Mouse (Mus musculus) urinary bladder, adult 2 months (tissue): ENCODE results near the gene Syt3. TPM values are rescaled to one million over a fixed set of nuclear protein-coding genes. Genes with fewer than 3 reads are reported as not detected.

Experiments
- DNase-seq: peaks from one replicate; pipeline ENCODE4 v3.0.0; 2022; ENCODE audit warnings: low spot score
- polyA plus RNA-seq: library from polyadenylated mRNA; depleted of rRNA; stranded (reverse); fragments of >200 nt; gene quantifications from 2 replicates; pipeline ENCODE4 v1.2.3, GENCODE M21; 2012

Syt3 gene
- polyA plus RNA-seq, 1 experiment = 4.1 TPM

DNA sequence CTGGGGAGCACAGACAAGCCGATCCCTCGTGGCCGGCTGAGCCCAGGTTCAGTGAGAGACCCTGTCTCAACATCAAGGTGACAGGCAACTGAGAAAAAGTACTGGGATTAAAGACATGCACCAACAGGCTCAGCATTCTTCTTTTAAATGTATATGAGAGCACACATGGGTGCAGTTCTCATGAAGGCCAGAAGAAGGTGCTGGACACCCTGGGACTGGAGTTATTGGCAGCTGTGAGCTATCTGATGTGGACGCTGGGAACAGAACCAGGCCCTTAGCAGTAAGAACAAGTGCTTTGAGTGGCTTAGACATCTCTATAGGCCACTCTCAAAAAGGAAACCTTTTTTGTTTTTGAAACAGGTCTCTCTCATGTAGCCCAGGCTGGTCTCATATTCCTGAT is 27.2 kb downstream of the Syt3 start:
- DNase-seq = no peak

DNA sequence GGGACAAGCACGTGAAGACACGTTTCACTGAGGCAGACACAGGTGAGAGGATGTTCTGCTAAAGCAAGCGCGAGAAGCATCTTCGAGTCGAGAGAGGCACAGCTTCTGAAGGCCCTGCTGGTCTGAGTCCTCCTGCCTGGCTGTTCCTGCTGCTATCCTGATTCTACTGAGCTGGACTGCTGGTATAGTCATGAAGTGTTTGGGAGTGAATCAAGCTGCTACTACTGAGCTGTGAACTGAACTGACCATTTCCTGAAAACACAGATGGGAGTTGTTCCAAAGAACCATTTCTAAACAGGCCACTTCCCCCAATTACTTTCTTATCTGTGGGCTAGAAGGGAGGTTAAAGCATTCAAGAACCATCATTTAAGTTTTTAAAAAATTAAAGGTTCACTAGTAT is 29.4 kb downstream of the Syt3 start:
- DNase-seq = no peak

DNA sequence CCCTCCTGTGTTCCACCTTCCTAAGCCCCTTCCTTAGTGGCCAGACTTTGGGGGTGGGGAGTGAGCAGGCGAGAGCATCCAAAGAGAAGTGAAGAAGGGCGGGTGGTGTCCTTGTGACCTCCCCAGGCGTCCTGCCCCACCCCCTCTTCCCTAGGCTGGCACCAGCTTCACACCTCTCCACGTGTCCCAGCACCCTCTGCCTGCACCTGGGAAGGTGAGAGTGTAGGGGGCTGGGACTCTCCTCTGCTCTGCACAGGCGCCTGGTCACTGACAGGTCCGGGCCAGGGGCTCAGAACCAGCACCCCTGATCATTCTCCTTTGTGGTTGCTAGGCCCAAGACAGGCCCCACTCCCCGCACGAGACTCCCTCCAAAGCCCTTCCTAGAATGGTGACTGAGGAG is 43.8 kb downstream of the Syt3 start:
- DNase-seq = no peak

DNA sequence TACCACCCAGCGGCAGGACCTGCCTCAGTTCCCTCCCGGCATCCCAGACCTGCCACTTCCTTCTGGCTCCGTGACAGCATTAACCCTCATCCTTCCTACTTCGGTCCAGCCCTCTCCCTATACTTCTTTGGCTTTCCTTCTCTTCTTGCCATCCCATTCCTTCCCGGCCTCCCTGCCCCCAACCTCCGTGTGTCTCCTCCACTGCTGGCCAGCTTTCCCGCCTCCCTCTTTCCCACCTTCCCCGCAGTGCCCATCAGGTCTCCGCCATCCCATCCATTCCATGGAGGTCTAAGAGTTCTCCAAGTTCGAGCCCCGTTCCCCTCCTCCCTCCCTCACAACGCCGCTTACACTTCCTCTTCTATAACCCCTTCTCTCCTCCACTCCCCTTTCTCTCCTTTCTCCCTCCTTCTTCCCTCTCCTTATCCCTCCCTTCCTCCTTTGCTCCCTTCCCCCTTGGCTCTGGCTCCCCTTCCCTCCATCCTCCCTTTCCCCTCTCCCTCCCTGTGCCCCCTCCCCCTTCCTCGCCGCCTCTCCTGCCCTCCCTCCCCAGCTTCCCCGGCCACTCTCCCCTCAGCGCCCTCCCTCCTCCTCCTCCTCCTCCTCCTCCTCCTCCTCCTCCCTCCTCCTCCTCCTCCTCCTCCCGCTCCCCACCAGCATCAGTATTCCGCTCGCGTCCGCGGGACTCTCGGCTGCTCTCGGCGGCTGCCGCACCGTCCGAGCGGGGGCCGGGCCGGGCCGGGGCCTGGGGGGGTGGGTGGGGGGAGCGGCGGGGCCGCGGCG is 44.5 kb downstream of the Syt3 start:
- no peak for DNase-seq

DNA sequence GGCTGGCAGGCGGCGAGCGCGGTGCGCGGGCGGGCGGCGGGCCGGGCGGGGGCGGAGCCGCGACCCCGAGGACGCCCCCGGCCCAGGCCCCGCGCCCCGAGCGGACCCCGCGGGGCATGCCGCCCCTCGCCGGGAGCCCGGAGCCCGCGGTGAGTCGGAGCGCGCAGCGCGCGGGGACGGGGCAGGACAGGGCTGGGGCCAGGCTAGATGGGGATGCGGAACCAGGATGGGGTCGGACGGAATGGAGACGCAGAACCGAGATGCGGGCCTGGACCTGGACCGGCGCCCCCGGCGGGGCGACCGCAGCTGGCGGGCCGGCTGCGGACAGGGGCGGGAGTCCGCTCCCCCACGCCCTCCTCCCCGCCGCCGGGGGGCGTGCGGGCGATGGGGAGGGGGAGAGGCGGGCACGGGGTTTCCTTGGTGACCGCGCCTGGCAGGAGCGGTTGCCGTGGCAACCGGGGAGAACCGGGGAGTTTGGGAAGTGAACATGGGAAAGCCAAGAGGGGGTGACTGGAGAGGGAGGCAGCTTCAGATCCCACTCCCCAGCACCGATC is 45.1 kb downstream of the Syt3 start, which contains the start of gene Lrrc4b:
Gene Lrrc4b (plus strand): TSS at position 51 of the 554 bp plus-strand sequence.
- DNase-seq = no peak

DNA sequence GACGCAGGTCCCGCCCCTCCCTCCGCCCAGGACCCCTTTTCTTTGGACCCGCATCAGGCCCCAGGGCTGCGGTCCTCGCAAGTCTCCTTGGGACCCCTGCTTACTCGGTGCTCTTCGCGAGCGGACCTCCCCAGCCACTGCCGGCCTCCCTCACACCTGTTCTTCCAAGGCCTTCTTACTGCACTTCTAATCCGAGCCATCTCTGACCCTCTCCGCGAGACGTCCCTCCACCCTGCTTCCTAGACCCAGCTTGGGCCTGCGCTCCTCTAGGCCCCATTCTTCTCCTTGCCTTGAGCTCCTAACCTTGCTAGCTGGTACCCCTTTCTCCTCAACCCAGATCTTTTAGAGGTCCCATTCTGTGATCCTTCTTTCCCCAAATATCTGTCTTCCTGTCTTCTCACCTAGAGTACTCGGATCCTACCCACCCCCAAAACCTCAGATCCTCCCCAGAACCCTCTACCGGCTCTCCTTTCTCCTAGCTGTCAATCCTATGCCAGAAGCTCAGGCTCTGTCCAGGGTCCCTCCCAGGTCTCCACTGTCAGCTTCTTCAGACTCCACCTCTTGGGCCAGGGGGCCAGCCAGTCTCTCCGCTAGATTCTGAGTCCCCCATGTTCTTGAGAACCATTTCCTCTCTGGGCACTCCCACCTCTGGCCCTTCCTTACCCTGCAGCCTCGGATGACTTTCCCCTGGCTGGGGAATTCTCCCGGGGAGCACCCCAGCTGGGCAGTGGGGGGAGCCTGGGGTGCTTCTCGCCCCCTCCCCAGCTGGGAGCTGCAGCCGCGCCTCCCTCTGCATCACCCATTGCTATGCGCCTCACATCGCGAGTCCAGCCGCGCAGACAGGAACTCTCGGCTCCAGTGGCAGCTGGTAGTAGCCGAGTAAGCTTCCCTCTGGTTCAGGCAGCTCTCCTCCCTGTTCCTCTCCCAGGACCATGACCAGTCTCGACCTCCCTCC is 45.9 kb downstream of the Syt3 start:
- DNase-seq = no peak

DNA sequence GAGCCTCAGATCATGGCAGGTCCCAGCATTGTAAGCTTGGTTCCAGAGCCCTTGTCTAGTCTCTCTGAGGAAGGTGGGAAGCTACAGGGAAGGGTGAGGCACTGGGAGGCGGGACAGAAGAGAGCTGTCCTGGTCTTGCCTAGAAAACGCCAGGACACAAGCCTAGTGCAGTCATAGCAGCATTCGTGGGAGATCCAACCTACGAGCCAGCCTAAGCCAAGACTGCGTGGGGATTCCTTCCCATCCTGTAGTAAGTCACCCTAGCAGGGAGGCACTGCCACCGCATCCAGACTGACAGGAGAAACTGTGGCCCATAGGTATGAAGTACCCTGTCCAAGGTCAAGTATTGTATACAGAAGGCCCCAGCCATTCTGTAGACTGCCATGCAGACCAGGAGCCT is 48.6 kb downstream of the Syt3 start:
- DNase-seq = no peak

DNA sequence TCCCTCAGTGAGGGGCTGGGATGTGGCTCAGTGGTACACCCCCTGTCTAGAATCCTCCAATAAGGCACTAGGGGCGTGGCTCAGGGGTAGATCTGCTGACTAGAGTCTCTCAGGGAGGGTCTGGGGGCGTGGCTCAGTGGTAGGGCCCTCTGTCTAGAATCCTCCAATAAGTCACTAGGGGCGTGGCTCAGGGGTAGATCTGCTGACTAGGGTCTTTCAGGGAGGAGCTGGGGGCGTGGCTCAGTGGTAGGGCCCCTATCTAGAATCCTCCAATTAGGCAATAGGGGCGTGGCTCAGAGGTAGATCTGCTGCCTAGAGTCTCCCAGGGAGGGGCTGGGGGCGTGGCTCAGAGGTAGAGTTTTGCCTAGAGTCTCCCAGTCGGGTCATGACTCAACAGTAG is 49.5 kb downstream of the Syt3 start:
- no peak for DNase-seq

DNA sequence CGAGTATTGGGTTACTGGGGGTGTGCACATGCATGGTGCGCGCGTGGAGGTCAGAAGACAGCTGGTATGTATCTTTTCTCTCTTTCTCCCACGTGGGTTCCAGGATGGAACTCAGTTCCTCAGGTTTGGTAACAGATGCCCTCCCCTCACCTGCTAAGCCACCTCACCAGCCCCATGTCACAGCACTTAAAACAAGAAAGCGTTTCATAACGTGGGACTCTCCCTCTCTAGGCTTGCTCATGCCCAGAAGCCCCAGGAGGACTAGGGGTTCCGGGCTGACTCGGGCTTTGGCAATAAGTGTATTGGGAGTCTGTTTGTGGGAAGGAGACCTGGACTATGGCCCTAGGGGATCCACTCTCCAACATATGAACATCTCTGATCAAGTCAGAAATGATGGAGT is 50.2 kb downstream of the Syt3 start:
- no peak for DNase-seq

DNA sequence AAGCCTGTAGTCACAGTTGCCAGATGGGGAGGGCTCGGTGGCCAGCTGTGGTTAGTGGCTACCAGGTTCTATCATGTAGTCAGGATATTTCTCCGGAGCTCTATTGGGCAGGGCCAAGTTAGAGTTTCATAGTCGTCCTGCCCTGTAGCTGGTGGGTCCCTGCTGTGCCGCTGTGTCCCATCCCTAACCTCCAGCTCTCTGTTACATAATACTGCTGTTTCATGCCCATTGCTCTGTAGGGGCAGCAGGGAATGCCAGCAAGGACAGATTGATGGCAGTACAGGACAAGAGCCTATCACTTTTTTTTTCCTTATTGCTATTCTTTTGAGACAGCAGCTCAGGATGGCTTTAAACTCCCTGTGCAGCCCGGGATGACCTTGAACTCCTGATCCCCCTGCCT is 51.9 kb downstream of the Syt3 start:
- DNase-seq = no peak

DNA sequence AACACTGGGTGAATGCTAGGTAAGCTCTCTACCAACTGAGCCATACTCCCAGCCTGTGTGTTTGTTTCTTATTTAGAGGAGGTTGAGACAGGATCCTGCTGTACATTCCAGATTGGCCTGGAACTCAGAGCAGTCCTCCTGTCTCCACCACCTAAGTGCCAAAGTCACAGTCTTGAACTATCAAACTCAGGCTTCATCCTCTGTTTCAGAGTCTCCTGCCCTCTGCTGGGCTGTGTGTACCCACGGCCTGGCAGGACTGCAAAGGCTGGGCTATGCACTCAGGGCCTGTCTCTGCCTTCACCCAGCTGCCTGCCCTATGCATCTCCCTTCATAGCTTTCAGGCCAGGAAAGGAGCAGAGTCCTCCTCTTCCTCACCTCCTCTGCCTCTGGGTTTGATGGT is 52.4 kb downstream of the Syt3 start:
- no peak for DNase-seq

DNA sequence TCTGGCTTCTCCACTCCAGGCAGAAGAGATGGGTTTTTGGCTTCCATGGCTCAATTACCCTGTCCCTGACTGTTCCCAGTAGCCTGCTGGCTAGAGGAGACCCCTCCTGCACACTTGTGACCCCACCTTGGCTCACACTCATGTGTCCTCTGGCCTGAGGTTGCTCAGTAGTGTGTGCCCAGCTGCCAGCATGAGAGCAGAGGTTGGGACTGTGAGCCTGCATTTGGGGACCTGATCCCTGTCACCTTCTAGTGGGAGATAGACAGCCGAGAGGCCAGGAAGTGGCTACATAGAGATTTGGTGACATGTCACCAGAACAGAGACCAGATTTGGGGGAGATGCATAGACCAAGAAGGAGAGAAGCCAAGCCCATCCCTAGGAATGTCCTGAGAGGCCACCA is 53.3 kb downstream of the Syt3 start:
- no peak for DNase-seq

DNA sequence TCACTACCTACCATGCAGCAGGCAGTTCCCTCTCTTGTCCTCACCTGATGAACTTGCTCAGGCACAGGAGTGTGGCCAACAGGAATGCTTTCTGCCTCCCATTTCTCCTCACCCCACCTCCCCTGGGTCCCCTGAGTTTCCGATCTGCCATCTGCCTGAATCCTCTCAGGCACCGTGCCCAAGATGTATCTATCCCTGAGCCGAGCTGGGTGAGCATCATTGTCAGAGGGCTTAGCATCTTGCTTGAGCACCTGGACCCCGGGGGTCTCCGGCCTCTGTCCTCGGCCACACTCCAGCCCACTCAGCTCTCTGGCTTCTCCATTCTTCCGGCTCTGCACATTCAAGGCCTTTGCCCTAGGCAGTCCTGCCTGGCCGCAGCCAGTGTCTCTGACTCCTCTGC is 54.0 kb downstream of the Syt3 start:
- DNase-seq = no peak

DNA sequence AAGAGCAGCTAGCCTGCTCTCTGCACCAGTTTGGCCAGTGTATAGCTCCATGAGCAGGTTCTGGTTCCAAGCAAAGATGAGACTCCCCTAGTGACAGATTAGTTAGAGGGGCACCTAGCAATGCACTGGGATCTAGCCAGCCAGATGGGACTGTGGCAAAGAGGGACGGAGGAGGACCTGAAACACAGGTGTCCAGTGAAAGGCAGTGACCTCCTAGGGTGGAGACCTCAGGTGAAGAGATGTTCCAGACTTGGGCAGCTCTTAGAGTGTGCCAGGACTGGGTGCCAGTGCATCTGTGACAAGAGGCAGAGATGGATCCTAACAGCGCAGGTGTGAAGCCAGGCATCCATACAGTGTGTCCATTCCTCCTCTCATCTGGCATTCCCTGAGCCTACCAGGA is 55.8 kb downstream of the Syt3 start:
- DNase-seq = no peak

DNA sequence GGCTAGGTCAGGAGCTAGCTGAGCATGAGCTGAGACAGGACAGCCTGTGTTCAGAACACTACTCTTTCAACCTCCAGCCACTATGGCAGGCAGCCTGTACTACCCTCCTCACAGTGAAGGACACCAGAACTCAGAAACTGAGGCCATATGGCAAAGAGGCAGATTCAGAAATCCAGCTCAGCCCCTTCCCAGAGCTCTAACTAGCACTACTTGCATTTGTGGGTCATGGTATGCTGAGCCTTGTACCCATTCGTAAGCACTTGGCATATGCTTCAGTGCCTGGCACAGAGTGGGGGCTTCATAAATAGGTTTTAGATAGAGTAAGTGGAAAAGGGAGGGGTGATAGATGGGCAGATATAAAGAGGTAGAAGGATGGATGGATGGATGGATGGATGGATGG is 56.6 kb downstream of the Syt3 start:
- no peak for DNase-seq

DNA sequence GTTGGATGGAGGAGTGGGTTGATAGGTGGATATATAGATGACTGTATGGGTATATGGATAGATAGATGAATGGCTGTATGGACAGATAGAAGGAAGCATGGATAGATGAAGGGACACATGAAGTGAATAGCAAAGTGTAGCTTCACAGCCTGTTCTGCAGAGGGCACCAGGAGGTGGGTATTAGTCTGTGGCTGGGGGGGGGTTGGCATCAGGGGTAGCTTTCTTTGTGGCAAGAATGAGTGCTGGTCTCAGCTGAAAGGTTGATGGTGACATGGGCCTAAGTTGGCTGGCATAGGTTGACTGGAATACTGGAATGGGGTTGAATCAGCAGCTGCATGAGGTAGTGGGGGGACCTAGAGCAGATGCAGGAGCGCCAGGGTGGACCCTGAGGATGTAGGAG is 57.3 kb downstream of the Syt3 start:
- no peak for DNase-seq

DNA sequence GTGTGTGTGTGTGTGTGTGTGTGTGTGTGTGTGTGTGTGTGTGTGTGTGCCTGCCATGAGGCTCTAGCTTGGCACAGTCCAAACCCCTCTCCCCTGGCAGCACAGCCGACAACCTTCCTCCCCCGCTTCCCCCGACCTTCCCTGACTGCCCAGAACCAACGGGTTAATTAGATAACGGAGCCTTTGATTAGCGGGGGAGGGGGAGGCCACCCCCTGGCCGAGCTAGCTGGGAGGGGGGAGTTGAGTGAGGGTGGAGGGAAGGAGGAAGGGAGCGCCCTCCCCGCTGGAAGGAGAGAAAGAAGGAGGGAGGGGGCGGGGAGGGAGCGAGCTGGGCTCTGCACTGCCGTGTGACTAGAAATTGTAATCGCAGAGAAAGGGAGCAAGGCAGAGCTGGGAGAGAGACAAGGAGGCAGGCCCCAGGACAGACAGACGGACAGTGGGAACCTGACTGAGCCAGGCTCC is 57.8 kb downstream of the Syt3 start:
- DNase-seq = no peak

DNA sequence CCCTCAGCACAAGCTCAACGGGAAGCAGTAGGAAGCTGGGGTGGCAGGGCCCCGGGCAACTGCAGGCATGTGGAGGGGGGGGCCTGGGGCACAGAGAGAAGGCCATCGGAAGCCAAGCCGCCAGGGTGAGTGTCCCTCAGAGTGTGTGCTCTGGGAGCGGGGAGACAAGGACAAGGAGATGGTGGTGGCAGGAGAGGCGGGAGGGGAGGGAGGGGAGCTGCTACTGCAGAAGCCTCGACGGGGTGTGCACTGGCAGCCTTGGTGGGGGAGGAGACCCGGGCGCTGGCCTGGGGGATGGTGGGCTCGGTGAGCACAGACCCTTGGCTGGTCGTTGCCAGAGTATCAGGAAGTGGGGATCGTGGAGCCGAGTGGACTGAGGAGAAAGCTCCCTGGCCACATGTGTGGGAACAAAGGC is 58.5 kb downstream of the Syt3 start:
- no peak for DNase-seq

DNA sequence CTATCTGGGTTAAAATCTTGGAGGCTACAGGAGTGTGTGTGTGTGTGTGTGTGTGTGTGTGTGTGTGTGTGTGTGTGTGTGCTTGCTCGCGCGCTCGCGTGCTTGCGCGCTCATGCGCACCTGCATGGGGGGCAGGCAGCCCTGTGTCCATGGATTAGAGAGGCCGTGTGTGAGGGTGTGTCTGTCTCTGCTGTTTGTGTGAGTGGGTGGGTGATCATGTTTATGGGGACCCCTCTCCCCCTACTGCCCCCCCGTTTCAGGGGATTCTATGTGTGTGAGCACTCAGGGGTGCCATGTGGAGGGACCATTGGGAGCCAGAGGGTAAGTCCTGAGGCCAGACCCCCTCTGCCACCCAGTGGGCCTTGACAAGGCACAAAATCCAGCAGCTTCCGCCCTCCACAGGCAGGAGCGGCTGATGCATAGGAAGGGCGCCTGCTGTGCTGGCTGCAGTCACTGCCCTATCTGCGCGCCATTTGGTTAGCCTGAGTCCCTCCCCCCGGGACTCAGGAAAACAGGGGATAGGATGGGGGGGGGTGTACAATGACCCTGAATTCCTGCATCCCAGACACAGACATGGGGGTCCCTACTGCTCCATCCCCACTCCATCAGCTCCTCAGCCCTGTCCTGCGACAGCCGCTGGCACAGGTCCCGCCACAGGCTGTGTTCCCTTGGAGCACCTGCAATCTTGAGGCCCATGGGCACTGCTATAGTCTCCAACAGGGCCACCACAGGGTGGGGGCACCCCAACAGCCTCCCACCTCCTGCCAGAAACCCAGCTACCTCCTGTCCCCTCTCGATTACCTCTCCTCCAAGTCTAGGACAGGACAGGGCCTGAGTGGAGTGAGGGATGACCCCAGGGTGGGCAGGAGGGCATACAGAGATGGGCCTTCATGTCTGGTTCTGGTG is 59.6 kb downstream of the Syt3 start:
- no peak for DNase-seq

DNA sequence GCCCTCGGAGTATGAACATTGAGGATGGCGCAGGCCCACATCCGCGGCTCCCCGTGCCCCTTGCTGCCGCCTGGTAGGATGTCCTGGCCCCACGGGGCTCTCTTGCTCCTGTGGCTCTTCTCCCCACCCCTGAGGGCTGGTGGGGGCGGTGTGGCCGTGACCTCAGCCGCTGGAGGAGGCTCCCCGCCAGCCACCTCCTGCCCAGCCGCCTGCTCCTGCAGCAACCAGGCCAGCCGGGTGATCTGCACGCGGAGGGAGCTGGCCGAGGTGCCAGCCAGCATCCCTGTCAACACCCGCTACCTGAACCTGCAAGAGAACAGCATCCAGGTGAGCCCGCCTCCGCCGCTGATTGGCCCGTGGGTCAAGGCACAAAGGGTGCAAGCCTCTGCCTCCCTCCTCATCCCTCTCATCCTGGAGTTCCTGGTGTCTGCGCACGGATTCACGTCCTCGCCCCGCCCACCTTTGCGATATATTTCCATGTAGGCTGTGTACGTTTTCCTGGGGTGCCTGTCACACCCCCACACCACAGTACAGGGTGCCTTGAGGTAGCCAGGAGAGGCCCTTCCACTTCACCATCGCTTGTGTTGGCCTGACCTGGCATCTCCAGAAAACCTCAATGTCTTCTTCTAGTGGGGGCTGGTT is 61.1 kb downstream of the Syt3 start:
- no peak for DNase-seq

DNA sequence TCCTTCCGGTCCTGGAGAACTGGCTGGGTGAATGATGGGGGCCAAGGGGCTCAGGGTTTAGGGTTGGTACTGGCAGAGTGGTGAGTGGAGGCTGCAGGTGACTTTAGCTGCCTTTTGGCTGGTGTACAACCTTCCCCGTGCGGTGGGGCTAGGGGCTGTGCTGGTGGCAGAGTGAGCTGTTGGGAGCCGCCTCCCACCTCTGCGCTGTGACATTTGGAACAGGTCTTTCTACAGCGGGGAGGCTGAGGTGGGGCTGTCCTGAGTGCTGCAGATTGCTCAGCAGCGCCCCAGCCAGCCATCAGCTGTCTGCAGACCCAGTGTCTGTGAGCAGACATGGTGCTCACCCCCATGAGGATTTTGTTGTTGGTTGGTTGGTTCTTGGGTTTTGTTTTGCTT is 61.6 kb downstream of the Syt3 start:
- DNase-seq = no peak
